Mouse (Mus musculus) spleen, postnatal 4 days (tissue): ENCODE results near the gene Tm6sf2.
A peak's percentile ranks its signal among the peaks of the same experiment; 100 is the strongest.

Experiments used
- DNase-seq, 2 experiments: peaks; one replicate each; pipeline ENCODE4 v3.0.0; 2022; ENCODE audit warnings: low spot score in 2 of 2

Gene Tm6sf2

GRCm38 (mm10) chr8:70089296-70089960 lies 16.7 kb downstream of the Tm6sf2 start:
- DNase-seq = no peak

- no peak for DNase-seq
These were observed 20.1 kb downstream of the Tm6sf2 start for GRCm38 (mm10) chr8:70092786-70093185.

- DNase-seq = no peak
These were observed 26.6 kb downstream of the Tm6sf2 start for GRCm38 (mm10) chr8:70099276-70099675.

- no peak for DNase-seq
These were observed 27.5 kb downstream of the Tm6sf2 start for GRCm38 (mm10) chr8:70100241-70100640.

- peak; percentile 39 to 75 for DNase-seq
These were observed 31.8 kb downstream of the Tm6sf2 start for GRCm38 (mm10) chr8:70104506-70104905.

GRCm38 (mm10) chr8:70104922-70105321 lies 32.2 kb downstream of the Tm6sf2 start:
- DNase-seq = no peak

- no peak for DNase-seq
These were observed 37.7 kb downstream of the Tm6sf2 start for GRCm38 (mm10) chr8:70110451-70110850.

GRCm38 (mm10) chr8:70111192-70111795 lies 38.6 kb downstream of the Tm6sf2 start:
- no peak for DNase-seq

GRCm38 (mm10) chr8:70112401-70113016 lies 39.8 kb downstream of the Tm6sf2 start:
- no peak for DNase-seq

- no peak for DNase-seq
These were observed 41.8 kb downstream of the Tm6sf2 start for GRCm38 (mm10) chr8:70114488-70114887.

- DNase-seq = no peak
These were observed 42.2 kb downstream of the Tm6sf2 start for GRCm38 (mm10) chr8:70114892-70115291.

- peak in 1 of 2 experiments; percentile 52 for DNase-seq
These were observed 44.9 kb downstream of the Tm6sf2 start for GRCm38 (mm10) chr8:70117611-70118010.

GRCm38 (mm10) chr8:70118726-70119700 lies 46.3 kb downstream of the Tm6sf2 start:
- DNase-seq = no peak

- DNase-seq = no peak
These were observed 47.9 kb downstream of the Tm6sf2 start, which contains the start of gene Ncan for GRCm38 (mm10) chr8:70120667-70121066. Gene Ncan (minus strand): TSS chr8:70120873.

- no peak for DNase-seq
These were observed 50.1 kb downstream of the Tm6sf2 start for GRCm38 (mm10) chr8:70122863-70123262.

GRCm38 (mm10) chr8:70124992-70125391 lies 52.3 kb downstream of the Tm6sf2 start:
- no peak for DNase-seq

GRCm38 (mm10) chr8:70128435-70128834 lies 55.7 kb downstream of the Tm6sf2 start:
- DNase-seq = no peak

- no peak for DNase-seq
These were observed 56.7 kb downstream of the Tm6sf2 start for GRCm38 (mm10) chr8:70129309-70129952.
